Mouse (Mus musculus) naive thymus-derived CD4-positive, alpha-beta T cell, adult 5 months (primary cell): ENCODE results near the gene Desi1. TPM values are rescaled to one million over a fixed set of nuclear protein-coding genes. Genes with fewer than 3 reads are reported as not detected.

Experiments
- polyA plus RNA-seq: library from polyadenylated mRNA; unstranded; fragments of 100-300 nt; shearing (Covaris generic); gene quantifications from one replicate; pipeline ENCODE4 v1.2.1, GENCODE M21; 2017

The Desi1 gene
- 30.8 TPM for polyA plus RNA-seq

DNA sequence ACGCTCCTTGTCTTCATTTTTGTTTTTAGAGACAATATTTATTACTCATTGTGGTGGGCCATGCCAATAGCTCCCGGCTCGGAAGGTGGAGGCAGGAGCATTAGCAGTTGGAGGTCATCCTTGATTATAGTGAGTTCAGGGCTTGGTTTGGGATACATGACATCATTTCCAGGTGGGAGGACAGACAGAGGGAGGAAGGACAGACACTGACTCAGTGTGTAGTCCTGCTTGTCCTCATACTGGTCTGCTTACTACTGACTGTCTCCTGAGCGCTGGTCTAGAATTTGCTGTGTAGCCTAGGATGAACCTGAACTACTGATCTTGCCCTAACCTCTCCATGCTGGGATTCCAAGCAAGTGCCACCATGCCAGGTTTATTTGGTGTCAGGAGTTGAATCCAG lies at the start of gene Desi1:
Desi1 (minus strand) TSS at position 101 of the 400 bp plus-strand sequence.

DNA sequence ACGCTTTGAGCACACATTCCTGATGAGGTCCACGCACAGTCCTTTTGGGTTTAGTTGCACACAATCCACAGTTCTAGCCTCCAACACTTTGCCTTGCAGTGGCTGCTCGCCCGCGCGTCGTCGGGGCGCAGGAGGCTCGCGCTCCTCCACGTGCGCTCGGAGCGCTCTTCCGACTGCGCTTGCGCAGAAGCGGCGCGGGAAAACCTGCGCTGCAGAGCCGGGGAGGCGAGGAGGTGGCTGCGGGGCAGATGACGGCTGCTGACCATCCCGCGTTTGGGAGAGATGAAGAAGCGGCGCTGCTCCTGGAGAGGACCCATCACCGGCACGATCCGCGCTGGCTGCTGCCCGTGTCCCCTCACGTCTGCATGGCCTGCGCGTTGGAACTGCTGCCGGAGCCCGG lies 36.2 kb upstream of the Desi1 start, which contains the start of gene Mei1:
Mei1 (plus strand) TSS at position 99 of the 400 bp plus-strand sequence.

GRCm38 (mm10) chr15:82058719-82059201 lies 25.1 kb upstream of the Desi1 start, which contains the start of gene 4930407I10Rik:
Gene 4930407I10Rik, plus strand, starts transcription at chr15:82059151.

DNA sequence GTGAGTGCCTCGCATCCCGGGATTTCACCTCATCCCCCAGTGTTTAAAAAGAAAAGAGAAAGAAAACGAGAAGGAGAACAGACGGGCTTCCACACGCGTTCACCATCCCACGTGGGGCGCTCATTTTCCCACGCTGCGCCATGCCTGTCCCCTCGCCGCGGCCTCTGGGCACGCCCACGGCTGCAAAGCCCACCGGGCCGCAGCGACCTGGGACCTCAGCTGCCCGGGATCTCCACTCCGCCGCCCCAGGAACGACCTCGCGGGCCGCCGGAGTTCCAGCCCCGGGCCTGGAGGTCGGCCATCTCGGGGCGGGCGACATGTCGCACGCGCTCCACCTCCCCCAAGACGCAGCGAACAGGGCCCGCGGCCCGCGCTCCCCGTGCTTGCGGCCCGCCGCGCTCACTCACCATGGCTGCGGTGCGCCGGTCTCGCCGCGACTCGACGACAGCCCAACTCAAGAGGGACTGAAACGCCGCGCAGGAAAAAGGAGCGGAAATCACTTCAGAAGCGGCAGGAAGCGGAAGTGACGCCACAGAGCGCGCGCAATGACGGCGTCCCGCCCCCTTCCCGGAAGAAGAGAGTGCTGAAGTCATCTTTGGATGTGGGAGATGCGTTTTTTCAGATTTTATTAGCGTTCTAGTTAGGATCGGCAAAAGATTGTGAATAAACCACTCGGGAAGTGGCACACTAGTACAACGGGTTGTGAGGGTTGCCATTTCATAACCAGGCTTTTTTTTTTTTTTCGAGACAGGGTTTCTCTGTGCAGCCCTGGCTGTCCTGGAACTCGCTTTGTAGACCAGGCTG lies 13.6 kb upstream of the Desi1 start, which contains the start of gene Snu13:
Snu13 (minus strand) TSS at position 519 of the 804 bp plus-strand sequence.

DNA sequence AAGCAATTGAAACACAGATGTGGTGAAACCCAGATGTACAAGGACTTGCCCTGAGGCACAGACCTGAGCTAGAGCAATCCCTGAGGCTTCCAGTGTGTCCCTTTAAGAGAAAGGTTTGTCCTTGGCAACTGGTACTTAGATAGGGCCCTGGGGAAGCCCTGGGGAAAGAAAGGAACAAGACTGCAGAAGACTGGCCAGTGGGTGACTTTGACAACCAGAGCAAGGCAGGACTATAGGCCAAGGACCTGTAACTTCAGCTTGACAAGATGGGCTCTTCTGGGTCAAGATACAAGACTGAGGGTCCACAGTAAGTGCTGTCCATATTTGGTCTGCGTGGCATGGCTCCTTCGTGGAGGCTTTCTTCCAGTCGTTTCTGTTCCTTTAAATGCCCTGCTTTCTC lies 46.0 kb downstream of the Desi1 start, which contains the start of gene Xrcc6:
Xrcc6 (plus strand) TSS at position 190 of the 400 bp plus-strand sequence.

GRCm38 (mm10) chr15:81980321-81980720 lies 53.3 kb downstream of the Desi1 start, which contains the start of gene 1700029P11Rik:
Gene 1700029P11Rik, plus strand, starts transcription at chr15:81980540.

GRCm38 (mm10) chr15:81960171-81961077 lies 73.2 kb downstream of the Desi1 start, which contains the start of gene Pmm1:
Gene Pmm1, minus strand, starts transcription at chr15:81960930.

Other genes with a start within 250 kb of the Desi1 start
- gene Tef, start 231.4 kb downstream of the Desi1 start, polyA plus RNA-seq, result 30.5 TPM
- gene Tob2, start 175.1 kb downstream of the Desi1 start, polyA plus RNA-seq, result 235 TPM
- 76.0 TPM for gene Phf5a, start 162.0 kb downstream of the Desi1 start, polyA plus RNA-seq
- gene Aco2, start 161.6 kb downstream of the Desi1 start, polyA plus RNA-seq, result 132 TPM
- 35.3 TPM for gene Polr3h, start 107.6 kb downstream of the Desi1 start, polyA plus RNA-seq
- gene Csdc2, start 97.1 kb downstream of the Desi1 start, polyA plus RNA-seq, result not detected
- gene Pmm1, start 72.9 kb downstream of the Desi1 start, polyA plus RNA-seq, result 11.2 TPM
- not detected for gene 1700029P11Rik, start 53.3 kb downstream of the Desi1 start, polyA plus RNA-seq
- 50.4 TPM for gene Xrcc6, start 46.0 kb downstream of the Desi1 start, polyA plus RNA-seq
- 162 TPM for gene Snu13, start 13.7 kb upstream of the Desi1 start, polyA plus RNA-seq
- not detected for gene 4930407I10Rik, start 25.3 kb upstream of the Desi1 start, polyA plus RNA-seq
- not detected for gene Mei1, start 36.1 kb upstream of the Desi1 start, polyA plus RNA-seq
- gene Ccdc134, start 94.1 kb upstream of the Desi1 start, polyA plus RNA-seq, result 36.0 TPM
- gene Srebf2, start 113.3 kb upstream of the Desi1 start, polyA plus RNA-seq, result 196 TPM
- 0.44 TPM for gene Shisa8, start 179.0 kb upstream of the Desi1 start, polyA plus RNA-seq
- 0.77 TPM for gene Tnfrsf13c, start 190.5 kb upstream of the Desi1 start, polyA plus RNA-seq
- gene Cenpm, start 210.9 kb upstream of the Desi1 start, polyA plus RNA-seq, result 3.2 TPM
- gene 1500009C09Rik, start 218.5 kb upstream of the Desi1 start, polyA plus RNA-seq, result not detected
- not detected for gene Sept3, start 241.0 kb upstream of the Desi1 start, polyA plus RNA-seq